Mouse (Mus musculus) adrenal gland, adult 18-20 months (tissue): Measurements from ENCODE around the gene Sh3gl3. TPM values are rescaled to one million over a fixed set of nuclear protein-coding genes. Genes with fewer than 3 reads are reported as not detected.

Experiments used
- DNase-seq, 2 experiments: peaks; one replicate each; pipeline ENCODE4 v3.0.0; 2021 to 2022; ENCODE audit warnings: low spot score in 2 of 2
- long read RNA-seq, 2 experiments: library from polyadenylated mRNA; stranded (forward); transcript quantifications; one replicate each; pipeline ENCODE4 v2.0.0; 2021
- total RNA-seq, 2 experiments: library from RNA; stranded (reverse); gene quantifications; 1 replicate in 1 of 2; 2 replicates in 1 of 2; pipeline ENCODE4 v1.2.3; 2021

The Sh3gl3 gene
- 1 to 10 TPM; 6.2 to 6.5 TPM for total RNA-seq
- long read RNA-seq, experiment 1, partial matches to known transcripts, result 0 of 5 reads
- long read RNA-seq, experiment 1, other reads (novel, unspliced or antisense), result 1 of 5 reads
- long read RNA-seq, experiment 2, transcript Sh3gl3-201 (9 exons, 1,647 nt), result major isoform, 9 of 13 reads
- long read RNA-seq, experiment 2, partial matches to known transcripts, result 0 of 13 reads
- long read RNA-seq, experiment 2, other reads (novel, unspliced or antisense), result 1 of 13 reads

GRCm38 (mm10) chr7:82173540-82173939 is at the start of gene Sh3gl3:
Sh3gl3 (plus strand) TSS chr7:82173840.
- no peak for DNase-seq

DNA sequence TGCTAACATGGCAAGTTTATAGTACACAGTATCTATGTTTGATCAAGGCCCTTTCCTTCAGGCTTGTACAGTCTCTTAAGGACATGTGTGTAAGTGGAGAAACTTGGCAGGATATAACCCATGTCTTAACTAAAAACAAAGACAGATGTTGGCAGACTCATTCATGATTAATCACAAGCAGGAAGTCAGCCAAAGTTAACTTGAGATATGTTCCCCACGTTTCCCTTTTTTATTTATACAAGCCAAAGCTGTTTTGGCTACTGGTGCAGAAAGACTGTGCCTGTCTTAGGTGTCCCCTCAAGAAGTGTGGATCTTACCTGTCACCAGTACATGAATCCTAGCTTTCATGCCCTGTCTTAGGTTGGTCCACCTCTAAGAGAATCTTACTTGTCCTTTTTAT is 35.4 kb upstream of the Sh3gl3 start:
- no peak for DNase-seq

DNA sequence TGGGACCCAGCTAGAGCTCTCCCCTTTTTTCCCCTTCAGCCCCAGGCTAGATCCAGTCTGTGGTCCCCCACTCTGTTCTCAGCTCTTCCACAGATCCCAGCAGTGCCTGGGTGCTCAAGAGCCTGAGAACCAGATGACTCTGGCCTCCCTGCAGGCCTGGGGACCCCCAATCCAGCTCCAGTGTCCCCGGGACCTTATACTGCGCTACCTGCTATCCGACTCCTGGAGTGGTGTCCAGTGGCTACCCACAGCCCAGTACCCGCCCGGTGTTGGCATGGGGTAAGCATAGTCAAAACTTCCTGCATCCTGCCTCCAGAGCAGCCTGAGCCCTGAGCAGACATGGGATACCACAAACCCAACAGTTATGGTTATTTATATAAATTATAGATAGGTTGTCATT is 26.5 kb upstream of the Sh3gl3 start:
- DNase-seq, result no peak

DNA sequence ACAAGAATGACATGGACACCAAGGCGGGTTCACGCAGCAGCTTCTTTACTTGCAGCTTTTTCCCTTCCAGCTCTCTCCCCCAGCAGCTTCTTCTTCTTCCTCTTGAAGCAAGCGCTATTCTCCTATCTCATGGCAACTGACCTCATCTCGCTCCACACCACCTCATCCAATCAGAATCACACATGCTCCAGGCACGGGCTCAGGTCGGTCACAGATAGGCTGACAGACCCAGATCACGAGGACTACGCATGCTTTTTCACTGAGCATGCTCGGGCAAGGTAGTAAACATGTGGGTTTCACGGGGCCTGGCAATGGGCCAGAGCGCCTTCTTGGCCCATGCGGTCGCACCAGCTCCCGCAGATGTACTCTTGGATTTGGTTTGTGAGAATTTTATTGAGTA is 9.0 kb upstream of the Sh3gl3 start:
- no peak for DNase-seq

DNA sequence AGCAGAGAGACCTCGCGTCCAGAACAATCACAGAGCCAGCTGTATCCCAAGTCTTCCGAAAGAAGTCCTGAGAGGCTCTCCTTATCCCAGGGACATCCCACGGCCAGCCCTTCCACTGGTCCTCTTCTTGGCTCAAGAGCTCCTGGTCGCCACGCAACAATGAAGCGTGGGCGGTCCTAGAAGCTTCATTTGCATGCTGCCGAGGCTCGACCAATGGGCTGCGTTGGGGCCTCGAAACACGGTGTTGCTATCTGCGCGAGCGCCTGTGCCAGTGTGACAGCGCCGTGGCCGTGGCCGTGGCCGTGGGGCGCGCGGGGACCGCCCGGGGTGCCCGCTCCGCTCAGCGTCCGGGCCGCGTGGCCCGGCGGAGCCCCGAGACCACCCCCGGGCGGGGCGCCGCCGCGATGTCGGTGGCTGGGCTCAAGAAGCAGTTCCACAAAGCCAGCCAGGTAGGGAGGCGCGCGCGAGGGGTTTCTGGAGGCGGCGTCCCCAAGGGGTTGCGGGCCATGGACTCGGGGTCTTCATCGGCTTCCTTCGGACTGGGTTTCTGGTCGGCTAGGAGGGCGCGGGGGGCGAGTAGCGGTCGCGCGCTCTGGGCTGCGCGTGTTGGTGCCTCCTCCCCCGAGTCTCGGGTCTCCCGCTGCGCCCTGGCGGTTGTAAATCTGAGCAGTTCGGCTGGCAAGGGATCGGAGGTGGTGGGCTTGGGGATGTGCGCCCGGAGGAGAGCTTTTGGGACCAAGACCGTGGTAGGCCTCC is 1.1 kb downstream of the Sh3gl3 start:
- DNase-seq, result peak; percentile 65 to 70

GRCm38 (mm10) chr7:82175327-82175721 is 1.7 kb downstream of the Sh3gl3 start:
- DNase-seq, result no peak

GRCm38 (mm10) chr7:82176192-82176591 is 2.6 kb downstream of the Sh3gl3 start:
- DNase-seq, result no peak

DNA sequence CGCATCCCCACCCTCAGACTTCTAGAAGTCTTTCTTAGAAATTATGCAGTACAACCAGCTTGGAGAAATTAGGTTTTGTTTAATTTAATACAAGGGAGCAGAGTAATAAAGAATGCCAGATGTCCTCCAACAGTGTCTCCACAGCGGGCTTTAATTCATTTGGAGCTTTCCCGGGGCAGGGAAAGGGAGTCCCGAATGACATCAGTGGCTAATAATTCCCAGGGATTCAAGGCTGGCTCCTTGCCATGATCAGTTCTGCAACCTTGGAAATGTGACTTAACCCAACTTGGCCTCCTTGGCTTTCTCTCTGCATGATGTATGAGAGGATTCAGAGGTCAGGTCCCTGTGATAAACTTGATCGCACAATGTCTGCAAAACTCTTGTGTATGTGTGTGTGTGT is 3.7 kb downstream of the Sh3gl3 start:
- DNase-seq, result peak in 1 of 2 experiments; percentile 36

DNA sequence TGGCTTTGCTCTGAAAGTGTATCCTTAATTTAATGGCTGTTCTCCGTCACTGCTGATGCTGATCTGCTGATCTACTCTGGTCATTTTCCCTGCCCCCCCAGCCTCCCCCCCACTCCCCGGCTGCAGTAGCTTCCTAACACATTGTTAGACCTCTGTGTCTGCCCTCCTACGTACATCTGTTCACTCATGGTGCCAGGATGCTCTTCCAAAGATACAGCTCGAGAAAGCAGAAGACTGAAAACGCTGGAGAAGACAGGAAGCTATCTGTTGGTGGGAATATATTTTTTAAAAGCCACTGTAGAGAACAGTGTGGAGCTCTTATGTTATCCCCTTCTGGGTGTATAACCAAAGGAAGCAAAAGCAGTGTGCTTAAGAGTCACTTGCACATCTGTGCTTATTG is 7.3 kb downstream of the Sh3gl3 start:
- no peak for DNase-seq

GRCm38 (mm10) chr7:82182781-82183180 is 9.1 kb downstream of the Sh3gl3 start:
- DNase-seq, result no peak

- no peak for DNase-seq
Observed at GRCm38 (mm10) chr7:82191604-82192003, 18.0 kb downstream of the Sh3gl3 start.

GRCm38 (mm10) chr7:82192512-82192911 is 18.9 kb downstream of the Sh3gl3 start:
- no peak for DNase-seq

DNA sequence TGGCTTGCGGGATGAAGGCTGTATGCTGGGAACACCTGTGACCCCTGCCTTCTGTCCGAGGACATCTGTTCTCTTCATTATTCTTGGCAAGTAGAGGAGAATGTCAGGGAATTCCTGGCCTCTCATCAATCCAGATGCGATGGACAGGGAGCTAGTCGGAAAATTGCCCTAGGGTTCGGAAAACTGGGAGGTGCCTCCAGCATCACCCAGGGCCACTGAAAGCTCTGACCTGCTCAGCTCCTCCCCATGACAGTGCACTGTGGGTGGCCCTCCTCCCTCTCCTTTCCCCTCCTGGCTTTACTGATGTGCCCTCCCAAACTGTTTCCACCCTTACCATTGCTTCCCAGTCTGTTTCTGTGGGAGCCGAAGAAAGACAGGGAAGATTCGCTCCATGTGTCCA is 29.5 kb downstream of the Sh3gl3 start:
- no peak for DNase-seq

GRCm38 (mm10) chr7:82204014-82204784 is 30.6 kb downstream of the Sh3gl3 start:
- no peak for DNase-seq

- no peak for DNase-seq
Observed at GRCm38 (mm10) chr7:82204975-82205374, 31.3 kb downstream of the Sh3gl3 start.

DNA sequence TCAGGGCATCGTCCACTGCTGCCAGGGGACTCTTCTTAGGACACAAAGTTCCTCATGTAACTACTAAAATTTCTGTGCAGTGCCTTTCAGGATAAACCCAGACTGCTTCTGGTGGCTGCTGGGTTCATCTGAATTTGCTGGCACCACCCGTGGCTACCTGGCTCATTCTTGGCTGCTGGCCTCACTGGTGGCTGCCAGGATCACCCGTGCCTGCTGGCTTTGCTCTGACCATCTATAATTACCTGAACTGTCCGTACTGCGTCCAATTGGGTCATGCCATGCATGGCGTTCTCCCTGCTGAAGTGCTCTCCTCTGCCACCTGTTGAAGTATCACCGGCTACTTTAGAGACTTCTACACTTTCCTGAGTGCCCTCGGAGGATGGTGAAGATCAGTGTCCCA is 33.1 kb downstream of the Sh3gl3 start:
- no peak for DNase-seq

DNA sequence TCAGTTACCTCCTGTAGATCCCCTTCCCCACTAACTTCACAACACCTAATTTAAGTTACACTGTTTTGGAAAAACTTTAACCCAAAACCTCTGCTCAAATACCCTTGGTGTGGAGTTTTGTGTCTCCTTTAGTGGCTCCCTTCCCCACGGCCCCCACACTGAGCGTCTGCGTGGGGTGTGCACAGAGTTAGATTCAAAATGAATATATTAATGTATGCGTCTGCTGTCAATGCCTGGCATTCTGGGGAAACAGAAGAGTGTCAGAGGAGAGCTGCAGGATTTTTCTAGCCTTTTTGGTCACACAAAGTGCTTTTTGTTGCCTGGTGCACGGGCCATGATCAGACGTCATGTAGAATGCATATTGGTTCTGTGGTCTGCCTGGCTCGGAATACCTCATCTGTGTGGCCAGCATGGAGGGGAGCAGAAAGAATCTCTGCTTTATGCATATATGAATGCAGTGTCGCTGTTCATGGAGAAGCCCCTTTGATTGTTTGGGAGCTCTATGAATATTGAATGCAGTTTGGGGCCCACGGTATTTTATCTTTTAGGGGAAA is 47.8 kb downstream of the Sh3gl3 start:
- no peak for DNase-seq

DNA sequence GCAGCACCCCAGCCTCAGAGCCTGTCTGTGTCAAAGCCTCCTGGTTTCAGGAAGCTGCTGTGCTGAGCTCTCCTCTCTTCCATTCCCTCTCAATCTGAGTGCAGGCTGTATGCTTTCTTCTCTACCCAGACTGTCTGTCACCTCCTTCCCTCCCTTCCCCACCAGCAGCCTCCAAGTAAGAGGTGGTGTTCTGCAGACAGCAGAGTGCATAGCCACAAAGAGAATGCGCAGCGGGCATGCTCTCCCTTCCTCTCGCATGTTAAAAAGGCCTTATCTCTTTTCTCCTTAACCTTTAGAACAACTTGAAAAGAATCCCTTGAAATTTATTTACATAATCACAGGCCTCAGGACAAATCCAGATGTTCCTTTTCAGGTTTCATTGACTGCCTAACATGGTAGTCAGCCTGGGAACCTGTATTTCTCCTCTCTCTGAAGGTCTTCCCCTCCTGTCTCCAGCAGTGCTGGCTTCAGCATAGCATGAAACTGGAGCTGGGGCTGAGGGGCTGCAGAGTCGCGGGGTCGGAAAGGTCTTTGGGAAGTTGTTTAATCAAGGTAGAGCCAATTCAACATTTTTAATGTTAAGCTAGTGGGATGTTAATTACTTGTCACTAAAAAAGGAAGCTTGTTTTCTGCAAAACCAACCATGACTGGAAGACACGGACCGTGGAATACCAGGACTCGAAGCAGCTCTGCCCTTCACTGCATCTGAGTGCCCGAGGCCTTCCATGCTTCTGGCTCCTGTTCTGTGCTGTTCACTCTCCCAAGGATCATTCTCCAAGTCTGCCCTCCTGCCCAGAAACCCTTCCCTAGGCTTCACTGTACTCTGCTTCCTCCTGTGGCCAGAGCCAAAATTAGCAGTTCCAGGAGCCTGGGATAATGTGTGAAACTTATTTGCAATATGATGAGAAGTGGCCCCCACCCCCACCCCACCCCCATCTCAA is 50.5 kb downstream of the Sh3gl3 start:
- no peak for DNase-seq

DNA sequence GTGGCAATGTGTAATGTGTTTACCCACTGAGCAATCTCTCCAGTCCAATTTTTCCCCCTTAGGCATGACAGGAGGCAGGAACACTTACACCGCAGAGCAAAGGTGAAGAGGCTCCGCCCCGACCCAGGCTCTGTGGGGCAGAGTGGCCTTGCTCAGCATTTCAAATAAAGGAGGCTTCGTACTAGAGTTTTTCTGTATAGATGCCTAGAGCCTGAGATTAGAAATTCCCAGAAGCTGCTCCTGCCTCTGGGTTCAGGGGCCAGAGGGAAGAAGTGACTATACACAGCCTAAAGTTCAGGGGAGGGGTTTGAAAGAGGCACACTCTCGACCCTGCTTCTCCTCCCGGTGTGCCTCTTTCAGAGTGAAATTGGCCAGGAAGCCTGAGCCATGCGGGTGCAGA is 59.6 kb downstream of the Sh3gl3 start:
- DNase-seq, result no peak

- DNase-seq, result no peak
Observed at GRCm38 (mm10) chr7:82234010-82234897, 60.6 kb downstream of the Sh3gl3 start.
